Mouse (Mus musculus) small intestine, adult 2 months (tissue): Measurements from ENCODE around the gene Cmtm5. TPM values are rescaled to one million over a fixed set of nuclear protein-coding genes. Genes with fewer than 3 reads are reported as not detected.
"Not testable (repeated sequence)": the region's sequence is repeated elsewhere in the genome, so short reads cannot be mapped to it uniquely, and the experiment has no call there.

Source experiments
- H3K27ac ChIP-seq: fragments of 200-500 bp; 2 replicates; pipeline ENCODE4 v1.5.1; 2012; ENCODE audit warnings: low read depth, low read length, control low read depth, inconsistent platforms; ENCODE audit not compliant: insufficient read depth
- H3K27me3 ChIP-seq: fragments of 200-500 bp; 2 replicates; pipeline ENCODE4 v1.6.1; 2012; ENCODE audit warnings: mild to moderate bottlenecking, moderate library complexity, low read length, inconsistent platforms; ENCODE audit not compliant: control insufficient read depth, insufficient read depth
- H3K36me3 ChIP-seq: fragments of 200-500 bp; 2 replicates; pipeline ENCODE4 v1.6.1; 2012; ENCODE audit warnings: mild to moderate bottlenecking, low read length, control low read depth, inconsistent platforms; ENCODE audit not compliant: control insufficient read depth, insufficient read depth
- H3K4me1 ChIP-seq: fragments of 200-500 bp; 2 replicates; pipeline ENCODE4 v1.6.1; 2012; ENCODE audit warnings: low read length, inconsistent platforms, mixed read lengths; ENCODE audit not compliant: control insufficient read depth, insufficient read depth, insufficient read length
- H3K4me3 ChIP-seq: fragments of 200-500 bp; 2 replicates; pipeline ENCODE4 v1.5.1; 2012; ENCODE audit warnings: low read depth, mild to moderate bottlenecking, control low read depth, inconsistent platforms, low read length, moderate library complexity
- CTCF ChIP-seq: fragments of 200-500 bp; IDR thresholded peaks from 2 replicates; pipeline ENCODE4 v1.5.1; 2012; ENCODE audit warnings: low read depth, mild to moderate bottlenecking, control low read depth, inconsistent platforms, low read length, moderate library complexity, mixed read lengths; ENCODE audit not compliant: insufficient replicate concordance, insufficient read length; ENCODE audit errors: extremely low read depth
- POLR2A ChIP-seq: fragments of 200-500 bp; IDR thresholded peaks from 2 replicates; pipeline ENCODE4 v1.6.1; 2012; ENCODE audit warnings: low read depth, mild to moderate bottlenecking, control low read depth, inconsistent platforms, low read length, moderate library complexity
- WGBS: fragments of 180-500 bp; shearing (Covaris S2); methylation state at CpG from one replicate; pipeline ENCODE4 v1.1.7; 2018; 5-methylcytosine and 5-hydroxymethylcytosine counted together
- polyA plus RNA-seq: library from polyadenylated mRNA; depleted of rRNA; stranded (reverse); fragments of >200 nt; gene quantifications from 2 replicates; pipeline ENCODE4 v1.2.3, GENCODE M21; 2012

The Cmtm5 gene
- polyA plus RNA-seq, 1 experiment = 0.46 TPM

DNA sequence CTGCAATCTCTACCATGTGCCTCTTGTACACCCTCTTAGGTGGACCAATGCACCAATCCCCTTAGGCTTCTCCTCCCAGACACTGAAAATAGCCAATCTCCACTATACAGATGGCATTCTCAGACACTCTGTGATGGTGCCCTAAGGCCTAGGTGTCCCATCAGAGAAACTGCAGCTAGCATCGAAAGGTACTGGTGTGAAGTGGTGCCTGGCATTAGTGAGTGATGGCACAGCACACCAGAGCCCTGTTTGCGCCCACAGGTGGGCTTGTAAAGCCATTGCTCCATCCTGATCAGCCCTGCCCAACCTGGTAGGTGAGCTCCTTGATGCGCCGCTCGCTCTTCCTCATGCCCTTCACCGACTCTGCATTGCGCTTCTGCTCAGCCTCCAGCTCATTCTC, 7.9 kb downstream of the Cmtm5 start:
- WGBS = 92% methylated on average over 7 of the region's 7 CpGs
- no peaks in the 10 kb centered on the region for H3K36me3 ChIP-seq
- no peaks in the 10 kb centered on the region for H3K27me3 ChIP-seq
- H3K4me1 ChIP-seq = no peaks in the 10 kb centered on the region
- no peak overlapping the region for H3K27ac ChIP-seq
- no peak overlapping the region for H3K4me3 ChIP-seq
- TF ChIP-seq CTCF = no peak
- TF ChIP-seq POLR2A = no peak

DNA sequence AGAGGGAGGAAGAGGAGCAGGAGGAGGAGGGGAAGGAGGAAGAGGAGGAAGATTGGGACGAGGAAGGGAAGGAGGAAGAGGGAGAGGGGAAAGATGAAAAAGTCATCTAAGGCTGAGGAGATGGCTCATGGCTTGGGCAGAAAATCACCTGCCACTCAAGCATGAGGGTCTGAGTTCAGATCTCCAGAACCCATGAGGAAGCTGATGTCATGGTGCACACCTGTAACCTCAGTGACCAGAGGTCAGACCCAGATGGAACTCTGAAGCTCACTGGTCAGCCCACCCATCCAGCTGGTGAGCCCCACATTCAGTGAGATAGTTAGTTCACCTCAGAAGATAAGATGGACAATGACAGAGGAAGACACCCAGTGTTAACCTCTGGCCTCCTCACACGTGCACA, 8.9 kb downstream of the Cmtm5 start:
- no peaks in the 10 kb centered on the region for H3K36me3 ChIP-seq
- H3K27me3 ChIP-seq = no peaks in the 10 kb centered on the region
- no peak for TF ChIP-seq CTCF
- TF ChIP-seq POLR2A = no peak
- 56% methylated on average over 2 of the region's 2 CpGs for WGBS
- no peak overlapping the region for H3K27ac ChIP-seq
- no peaks in the 10 kb centered on the region for H3K4me1 ChIP-seq
- no peak overlapping the region for H3K4me3 ChIP-seq

GRCm38 (mm10) chr14:54945975-54946704, 10.1 kb downstream of the Cmtm5 start:
- Histone ChIP-seq H3K4me1 (no peaks in the 10 kb centered on the region), H3K27ac (no peak overlapping the region), H3K27me3 (no peaks in the 10 kb centered on the region), H3K36me3 (no peaks in the 10 kb centered on the region), H3K4me3 (no peak overlapping the region)
- TF ChIP-seq POLR2A (no peak), CTCF (no peak)
- 77% methylated on average over 19 of the region's 19 CpGs for WGBS

- H3K27ac ChIP-seq, H3K4me3 ChIP-seq, H3K36me3 ChIP-seq, H3K4me1 ChIP-seq, H3K27me3 ChIP-seq: not testable (repeated sequence)
- 89% methylated on average over 11 of the region's 11 CpGs for whole genome bisulfite sequencing
Observed at GRCm38 (mm10) chr14:54947008-54947407, 10.9 kb downstream of the Cmtm5 start.

DNA sequence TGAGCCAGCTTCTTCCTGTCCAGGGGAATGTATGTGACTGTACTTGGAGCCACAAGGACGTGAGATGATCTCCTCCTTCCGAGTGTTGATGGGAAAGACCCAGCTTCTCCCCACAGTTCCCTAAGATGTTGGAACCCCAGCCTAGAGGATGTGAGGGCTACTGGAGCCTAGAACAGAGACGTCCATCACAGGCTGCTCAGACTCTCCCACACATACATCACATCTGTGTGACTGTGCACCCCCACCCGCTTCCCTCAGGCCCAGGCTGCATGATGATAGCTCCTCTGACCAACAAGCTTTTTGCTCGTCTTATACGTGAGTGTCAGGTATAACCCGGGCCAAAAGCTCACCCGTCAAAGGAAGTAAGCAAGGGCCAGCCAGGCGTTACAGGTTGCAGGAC, 12.7 kb downstream of the Cmtm5 start:
- no peaks in the 10 kb centered on the region for H3K4me1 ChIP-seq
- H3K27me3 ChIP-seq = no peaks in the 10 kb centered on the region
- no peak overlapping the region for H3K4me3 ChIP-seq
- WGBS = 81% methylated on average over 9 of the region's 9 CpGs
- H3K36me3 ChIP-seq = no peaks in the 10 kb centered on the region
- no peak overlapping the region for H3K27ac ChIP-seq
- TF ChIP-seq POLR2A = no peak
- no peak for TF ChIP-seq CTCF

DNA sequence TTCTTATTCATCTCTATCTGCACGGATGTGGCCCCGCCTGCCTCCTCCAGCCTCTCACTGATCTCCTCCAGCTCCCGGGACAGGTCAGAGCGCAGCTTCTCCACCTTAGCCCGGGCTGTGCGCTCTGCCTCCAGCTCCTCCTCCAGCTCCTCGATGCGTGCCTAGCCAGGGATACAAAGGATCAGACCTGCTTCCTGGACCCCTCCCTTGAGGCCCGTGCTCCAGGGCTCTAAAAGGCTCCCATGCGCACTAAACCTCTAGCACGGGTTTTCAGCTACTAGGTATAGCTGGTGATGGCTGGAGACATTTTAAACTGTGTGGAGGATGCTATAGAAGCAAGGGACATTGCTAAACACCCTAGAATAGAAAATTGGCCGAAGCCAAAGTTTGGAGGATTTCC, 14.4 kb downstream of the Cmtm5 start:
- Histone ChIP-seq H3K4me1 (no peaks in the 10 kb centered on the region), H3K36me3 (no peaks in the 10 kb centered on the region), H3K4me3 (no peak overlapping the region), H3K27ac (no peak overlapping the region), H3K27me3 (no peaks in the 10 kb centered on the region)
- no peak for TF ChIP-seq CTCF
- no peak for TF ChIP-seq POLR2A
- WGBS = 53% methylated on average over 12 of the region's 12 CpGs

DNA sequence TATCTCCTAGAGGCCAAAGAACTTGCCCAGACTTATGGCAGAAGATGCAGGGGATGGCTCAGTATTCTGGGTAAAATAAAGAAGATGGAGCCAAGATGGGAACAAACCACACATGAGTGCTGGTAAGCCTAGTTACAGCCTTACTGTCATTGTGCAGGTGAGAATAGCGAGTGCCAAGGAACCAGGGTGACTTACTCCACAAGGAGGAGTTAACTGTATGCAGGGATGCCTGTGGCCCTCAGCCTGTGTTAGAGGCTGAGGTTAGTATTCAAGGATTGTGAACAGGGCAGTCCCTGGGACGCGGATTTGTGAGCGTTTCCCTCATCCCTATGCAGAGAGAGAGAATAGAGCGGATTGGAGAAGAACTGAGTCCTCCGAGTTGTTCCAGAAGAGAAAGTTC, 15.5 kb downstream of the Cmtm5 start:
- H3K4me1 ChIP-seq = no peaks in the 10 kb centered on the region
- H3K27me3 ChIP-seq = no peaks in the 10 kb centered on the region
- H3K4me3 ChIP-seq = no peak overlapping the region
- H3K36me3 ChIP-seq = no peaks in the 10 kb centered on the region
- H3K27ac ChIP-seq = no peak overlapping the region
- TF ChIP-seq CTCF (no peak), POLR2A (no peak)
- 87% methylated on average over 6 of the region's 6 CpGs for WGBS

DNA sequence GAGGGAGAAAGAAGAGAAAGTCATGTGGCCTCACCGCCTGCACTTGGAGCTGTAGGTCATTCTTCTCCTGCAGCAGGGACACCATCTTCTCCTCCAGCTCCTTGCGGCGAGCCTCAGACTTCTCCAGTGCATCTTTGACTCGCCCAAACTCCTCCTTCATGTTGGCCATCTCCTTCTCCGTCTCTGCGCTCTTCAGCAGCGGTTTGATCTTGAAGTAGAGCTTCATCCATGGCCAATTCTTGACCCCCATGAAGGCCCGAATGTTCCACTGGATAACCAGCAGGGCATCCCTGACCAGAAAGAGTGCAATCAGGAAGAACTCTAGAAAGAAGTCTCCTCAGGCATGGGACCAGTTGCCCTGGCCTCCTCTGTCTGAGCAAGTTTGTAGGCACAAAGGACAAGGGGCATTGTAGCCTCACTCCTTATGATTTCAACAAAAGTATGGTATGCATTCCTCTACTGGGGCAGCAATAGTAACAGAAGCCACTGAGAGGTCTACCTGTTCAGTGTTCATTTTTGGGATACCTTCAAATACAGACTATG, 17.7 kb downstream of the Cmtm5 start:
- TF ChIP-seq POLR2A (no peak), CTCF (no peak)
- Histone ChIP-seq H3K27me3 (no peaks in the 10 kb centered on the region), H3K36me3 (no peaks in the 10 kb centered on the region), H3K4me3 (no peak overlapping the region), H3K4me1 (no peaks in the 10 kb centered on the region), H3K27ac (no peak overlapping the region)
- whole genome bisulfite sequencing = 91% methylated on average over 8 of the region's 8 CpGs
